Mouse (Mus musculus) CD4-positive naive resting alpha-beta T cell, adult 57 days (primary cell): Measurements from ENCODE around the gene Gnai1. TPM values are rescaled to one million over a fixed set of nuclear protein-coding genes. Genes with fewer than 3 reads are reported as not detected.

Experiments used
- total RNA-seq: library from RNA; stranded (reverse); gene quantifications from one replicate; pipeline ENCODE4 v1.2.4, GENCODE M21; 2023

Gene Gnai1
- 0.30 TPM for total RNA-seq

DNA sequence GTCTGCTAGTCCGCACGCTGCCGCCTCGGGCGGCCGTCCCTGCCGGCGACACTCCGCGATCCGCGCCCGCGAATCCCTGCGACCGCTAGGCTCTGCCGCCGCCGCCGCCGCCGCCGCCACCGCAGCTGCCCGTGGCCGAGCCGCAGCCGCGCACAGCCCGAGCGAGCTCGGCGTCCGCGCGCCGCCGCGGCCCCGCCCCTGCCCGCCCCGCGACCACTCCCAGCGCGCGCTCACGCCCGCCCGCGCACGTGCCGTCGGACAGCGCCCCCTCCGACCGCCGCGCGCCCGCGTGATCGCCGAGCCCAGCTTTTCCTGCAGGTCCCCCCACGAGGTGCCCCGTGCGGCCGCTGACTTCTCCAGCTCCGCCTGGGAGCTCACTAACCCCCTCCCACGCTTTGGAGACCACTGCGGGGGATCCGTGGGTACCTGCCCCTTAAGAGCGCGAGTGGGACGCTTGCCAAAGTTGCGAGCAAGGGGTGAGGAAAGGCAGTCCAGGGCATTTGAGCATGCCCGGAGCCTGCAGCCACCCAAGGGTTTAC is at the start of gene Gnai1:
Gnai1 (minus strand) TSS at position 75 of the 539 bp plus-strand sequence.

